Mouse (Mus musculus) neural tube, embryonic 13.5 days (tissue): ENCODE measurements around the gene Ano6. TPM values are rescaled to one million over a fixed set of nuclear protein-coding genes. Genes with fewer than 3 reads are reported as not detected.

Source experiments
- ATAC-seq: fragments of 200-750 bp; cut with Nextera tagmentation; 2 replicates; pipeline ENCODE4 v1.8.0; 2017; ENCODE audit warnings: low read depth, mild to moderate bottlenecking, moderate TSS enrichment, moderate library complexity
- H3K27ac ChIP-seq: fragments of 300-500 bp; sonication (generic); replicated peaks from 2 replicates; pipeline ENCODE4 v1.5.1; 2015; ENCODE audit warnings: moderate library complexity, mild to moderate bottlenecking, inconsistent platforms
- H3K27me3 ChIP-seq: fragments of 300-500 bp; sonication (generic); 2 replicates; pipeline ENCODE4 v1.6.1; 2015; ENCODE audit warnings: mild to moderate bottlenecking, inconsistent platforms
- H3K36me3 ChIP-seq: fragments of 300-500 bp; sonication (generic); 2 replicates; pipeline ENCODE4 v1.6.1; 2015; ENCODE audit warnings: mild to moderate bottlenecking, inconsistent platforms
- H3K4me1 ChIP-seq: fragments of 300-500 bp; sonication (generic); replicated peaks from 2 replicates; pipeline ENCODE4 v1.6.1; 2015; ENCODE audit warnings: inconsistent platforms
- H3K4me2 ChIP-seq: fragments of 300-500 bp; sonication (generic); 2 replicates; pipeline ENCODE4 v1.6.1; 2015; ENCODE audit warnings: inconsistent platforms, mild to moderate bottlenecking, moderate library complexity
- H3K4me3 ChIP-seq: fragments of 300-500 bp; sonication (generic); 2 replicates; pipeline ENCODE4 v1.5.1; 2015; ENCODE audit warnings: mild to moderate bottlenecking, inconsistent platforms
- H3K9ac ChIP-seq: fragments of 300-500 bp; sonication (generic); 2 replicates; pipeline ENCODE4 v1.6.1; 2015; ENCODE audit warnings: moderate library complexity, mild to moderate bottlenecking, inconsistent platforms
- H3K9me3 ChIP-seq: fragments of 300-500 bp; sonication (generic); 2 replicates; pipeline ENCODE4 v1.6.1; 2016; ENCODE audit warnings: inconsistent platforms
- WGBS: fragments of 180-500 bp; shearing (Covaris S2); methylation state at CpG from one replicate; pipeline ENCODE4 v1.1.7; 2015; 5-methylcytosine and 5-hydroxymethylcytosine counted together
- polyA plus RNA-seq: library from polyadenylated mRNA; unstranded; fragments of >200 nt; fragmentation: Nextera tagmentation; extraction: Ambion mirVana; gene quantifications from 2 replicates; pipeline ENCODE4 v1.2.1, GENCODE M21; 2015

Gene Ano6
- polyA plus RNA-seq, 1 experiment from 2014 or later, result 30.2 TPM

DNA sequence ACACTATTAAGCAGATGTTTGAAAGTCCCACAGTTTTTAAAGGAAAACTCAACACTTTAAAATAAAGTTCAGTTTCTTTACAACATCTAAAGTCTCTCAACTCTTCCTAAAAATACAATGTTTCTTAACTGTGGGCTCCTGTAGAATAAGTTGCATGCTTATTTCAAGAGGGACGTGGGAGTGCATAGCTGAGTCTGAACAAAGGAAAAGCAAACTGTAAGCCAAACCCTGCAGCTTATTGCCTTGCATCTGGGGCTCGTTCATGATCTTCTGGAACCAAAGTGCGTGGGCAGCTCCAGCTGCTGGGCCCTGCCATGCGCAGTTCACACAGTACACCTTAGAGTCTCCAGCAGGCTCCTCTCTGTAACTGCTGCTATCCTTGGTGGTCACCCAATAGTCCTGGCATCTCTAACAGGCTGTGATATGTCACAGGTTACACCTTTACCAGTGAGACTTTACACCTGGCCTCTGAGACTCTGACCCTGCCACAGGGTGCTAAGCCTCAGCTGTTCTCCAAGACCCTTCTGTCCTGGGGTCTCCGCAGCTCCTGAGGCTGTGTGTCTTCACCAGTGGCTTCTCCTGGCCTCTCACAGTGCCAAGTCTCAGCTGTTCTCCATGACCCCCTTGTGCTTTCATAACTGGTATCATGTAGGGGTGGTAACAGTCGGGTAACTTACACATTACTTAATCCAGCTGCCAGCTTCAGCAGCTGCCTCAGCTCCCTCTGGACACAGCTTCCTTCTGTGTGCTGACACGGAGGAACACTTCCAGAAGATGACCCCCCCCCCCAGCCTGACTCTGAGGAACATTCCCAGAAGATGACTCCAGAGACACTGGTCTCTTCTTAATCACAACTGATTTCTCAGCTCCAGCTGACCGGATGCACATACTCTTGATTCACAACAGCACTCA lies 66.3 kb downstream of the Ano6 start:
- no peaks in the 10 kb centered on the region for H3K4me1 ChIP-seq
- no peaks in the 10 kb centered on the region for H3K36me3 ChIP-seq
- no peak for ATAC-seq
- 74% methylated on average over 8 of the region's 8 CpGs for WGBS
- H3K9me3 ChIP-seq, result no peaks in the 10 kb centered on the region
- H3K4me2 ChIP-seq, result no peak overlapping the region
- no peak overlapping the region for H3K4me3 ChIP-seq
- H3K9ac ChIP-seq, result no peak overlapping the region
- H3K27me3 ChIP-seq, result no peaks in the 10 kb centered on the region
- no peak overlapping the region for H3K27ac ChIP-seq

DNA sequence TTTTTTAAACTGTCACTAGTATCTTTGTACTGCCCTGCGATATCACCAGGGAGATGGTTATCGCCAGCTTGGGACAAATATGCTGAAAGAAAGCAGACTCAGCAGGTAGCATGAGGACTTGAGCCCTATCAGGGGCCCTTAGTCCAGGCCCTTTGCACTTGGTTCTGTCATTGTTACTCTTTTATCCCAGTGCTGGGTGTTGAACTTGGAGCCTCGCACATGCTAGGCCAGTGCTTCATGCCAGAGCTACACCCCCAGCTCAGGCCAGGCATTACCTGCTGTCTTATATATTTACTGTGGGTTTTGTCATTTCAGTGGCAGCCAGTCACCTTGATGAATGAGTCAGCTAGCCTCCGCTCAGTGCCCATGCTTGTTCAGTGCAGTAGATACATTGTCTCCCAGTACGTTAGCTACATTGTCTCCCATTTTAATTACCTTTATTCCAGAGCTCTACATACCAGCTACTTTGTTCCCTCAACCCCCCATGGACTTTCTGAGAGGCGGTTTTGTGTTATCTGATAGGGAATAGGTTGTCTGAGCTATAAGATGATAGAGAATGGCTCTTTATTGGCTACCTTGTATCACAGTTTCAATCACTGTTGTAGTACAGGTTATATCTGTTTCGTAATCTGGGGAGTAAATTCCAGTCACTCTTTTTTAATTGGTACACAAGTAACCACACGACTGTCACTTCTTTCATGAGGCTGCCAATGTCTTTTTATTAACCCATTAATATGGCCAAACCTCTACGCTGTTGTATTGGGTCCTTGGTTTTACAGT lies 68.4 kb downstream of the Ano6 start:
- peaks cover 4% of the 10 kb centered on the region; the same call in 1 of the 2 replicates for H3K4me1 ChIP-seq
- no peak overlapping the region for H3K4me3 ChIP-seq
- no peak overlapping the region for H3K27ac ChIP-seq
- H3K36me3 ChIP-seq, result no peaks in the 10 kb centered on the region
- no peak overlapping the region for H3K4me2 ChIP-seq
- WGBS, result 79% methylated on average over 9 of the region's 9 CpGs
- H3K27me3 ChIP-seq, result no peaks in the 10 kb centered on the region
- no peak overlapping the region for H3K9ac ChIP-seq
- no peak for ATAC-seq
- H3K9me3 ChIP-seq, result no peaks in the 10 kb centered on the region

DNA sequence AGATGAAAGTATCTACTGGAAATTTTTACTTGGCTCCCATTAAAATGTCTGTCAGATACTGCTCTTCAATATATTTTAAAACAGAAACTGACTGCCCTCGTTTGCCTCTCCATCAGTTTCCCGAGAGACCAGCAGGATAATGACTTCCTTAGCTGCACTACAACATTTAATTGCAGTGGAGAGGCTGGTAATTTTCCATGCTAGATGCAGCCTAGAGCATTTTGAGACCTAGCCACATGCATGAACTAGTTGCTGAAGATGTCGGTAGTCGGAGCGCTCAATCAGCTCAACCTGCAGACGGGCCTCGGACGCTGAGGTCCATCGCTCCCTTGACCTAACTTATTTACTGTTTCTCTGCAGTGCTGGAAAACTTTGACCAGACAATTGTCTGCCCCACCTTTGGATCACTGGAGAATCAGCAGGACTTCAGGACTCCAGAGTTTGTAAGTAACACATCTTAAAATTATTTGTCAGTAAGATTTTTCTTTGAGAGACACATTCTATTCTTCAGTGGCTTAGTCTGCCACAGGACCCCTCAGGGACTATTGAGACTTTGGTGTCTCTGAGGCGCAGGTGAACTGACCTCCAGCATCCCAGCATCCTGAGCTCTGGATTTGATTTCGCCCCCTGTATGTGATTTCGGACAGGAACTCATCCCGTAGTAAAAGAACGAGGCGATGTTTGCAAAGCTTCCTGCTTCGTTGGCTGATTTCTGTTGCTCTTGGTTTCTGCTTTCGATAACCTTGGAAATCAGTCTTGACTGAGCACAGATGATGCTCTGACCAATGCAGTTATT lies 73.4 kb downstream of the Ano6 start:
- no peaks in the 10 kb centered on the region for H3K9me3 ChIP-seq
- no peak for ATAC-seq
- H3K9ac ChIP-seq, result no peak overlapping the region
- no peak overlapping the region for H3K4me3 ChIP-seq
- no peak overlapping the region for H3K27ac ChIP-seq
- no peaks in the 10 kb centered on the region for H3K27me3 ChIP-seq
- peaks cover 8% of the 10 kb centered on the region; the same call in 1 of the 2 replicates for H3K4me1 ChIP-seq
- H3K4me2 ChIP-seq, result no peak overlapping the region
- H3K36me3 ChIP-seq, result no peaks in the 10 kb centered on the region; the same call in 1 of the 2 replicates
- WGBS, result 83% methylated on average over 17 of the region's 17 CpGs

DNA sequence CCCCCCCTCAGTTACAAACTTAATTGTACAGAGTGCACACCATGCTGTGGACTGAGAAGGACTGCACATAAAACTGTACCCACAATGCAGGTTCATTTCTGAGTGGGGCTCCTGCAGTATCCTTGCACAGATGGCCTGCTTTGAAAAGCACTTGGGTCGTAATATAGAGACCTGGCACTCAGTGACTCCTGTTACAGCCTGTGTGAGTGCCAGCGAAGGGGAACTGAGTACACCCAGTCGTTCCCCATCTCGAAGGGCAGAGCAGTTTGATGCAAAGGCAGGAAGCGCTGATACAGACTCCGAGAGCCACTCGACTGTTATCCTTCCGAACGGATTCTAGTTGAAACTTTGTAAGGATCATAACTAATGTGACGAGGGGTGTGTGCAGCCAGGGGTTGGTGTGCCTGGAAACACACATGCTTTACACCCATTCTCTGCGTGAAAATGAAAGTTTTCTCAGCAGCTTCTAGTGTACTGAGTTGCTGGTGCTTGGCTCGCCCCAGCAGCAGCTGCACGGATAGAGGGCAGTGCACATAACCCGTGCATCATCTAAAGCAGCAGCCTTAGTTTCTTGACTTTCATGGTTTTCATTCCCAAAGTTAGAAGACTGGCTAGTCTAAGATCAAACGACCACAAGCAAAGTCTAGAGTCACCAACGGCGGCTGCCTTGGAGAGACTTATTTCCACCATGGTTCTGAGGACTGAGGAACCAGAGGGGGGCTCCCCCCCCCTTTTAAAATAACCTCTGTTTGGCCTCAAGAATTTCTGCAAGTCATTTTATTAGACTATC lies 74.9 kb downstream of the Ano6 start:
- H3K4me2 ChIP-seq, result no peak overlapping the region
- no peak overlapping the region for H3K27ac ChIP-seq
- no peaks in the 10 kb centered on the region for H3K9me3 ChIP-seq
- H3K36me3 ChIP-seq, result no peaks in the 10 kb centered on the region; the same call in 1 of the 2 replicates
- peaks cover 8% of the 10 kb centered on the region; the same call in 1 of the 2 replicates for H3K4me1 ChIP-seq
- ATAC-seq, result no peak
- no peaks in the 10 kb centered on the region for H3K27me3 ChIP-seq
- WGBS, result 86% methylated on average over 17 of the region's 17 CpGs
- H3K9ac ChIP-seq, result no peak overlapping the region
- no peak overlapping the region for H3K4me3 ChIP-seq

DNA sequence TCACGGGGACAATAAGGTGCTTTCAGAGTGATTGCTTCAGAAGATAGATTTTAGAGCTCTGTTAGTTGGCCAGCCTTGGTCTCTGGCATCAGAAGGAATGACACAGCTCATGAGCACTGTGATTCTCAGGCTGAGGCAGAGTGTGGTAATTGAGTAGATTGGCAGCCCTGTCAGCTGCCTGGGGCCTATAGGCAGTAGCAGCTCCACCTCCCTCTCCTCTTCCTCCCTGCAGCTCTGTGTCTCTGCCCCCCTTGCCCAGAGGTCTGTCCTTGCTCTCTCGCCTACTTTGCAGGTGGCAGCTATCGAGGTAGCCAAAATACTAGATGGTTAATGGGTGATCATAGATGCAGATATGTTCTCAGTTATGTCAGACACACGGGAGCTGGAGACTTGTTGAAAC lies 77.5 kb downstream of the Ano6 start:
- 94% methylated on average over 4 of the region's 4 CpGs for WGBS
- no peak overlapping the region for H3K9ac ChIP-seq
- no peak for ATAC-seq
- H3K27me3 ChIP-seq, result no peaks in the 10 kb centered on the region
- H3K4me2 ChIP-seq, result no peak overlapping the region
- no peaks in the 10 kb centered on the region; the same call in 1 of the 2 replicates for H3K36me3 ChIP-seq
- no peak overlapping the region for H3K4me3 ChIP-seq
- H3K4me1 ChIP-seq, result peaks cover 8% of the 10 kb centered on the region; the same call in 1 of the 2 replicates
- H3K27ac ChIP-seq, result no peak overlapping the region
- H3K9me3 ChIP-seq, result no peaks in the 10 kb centered on the region

DNA sequence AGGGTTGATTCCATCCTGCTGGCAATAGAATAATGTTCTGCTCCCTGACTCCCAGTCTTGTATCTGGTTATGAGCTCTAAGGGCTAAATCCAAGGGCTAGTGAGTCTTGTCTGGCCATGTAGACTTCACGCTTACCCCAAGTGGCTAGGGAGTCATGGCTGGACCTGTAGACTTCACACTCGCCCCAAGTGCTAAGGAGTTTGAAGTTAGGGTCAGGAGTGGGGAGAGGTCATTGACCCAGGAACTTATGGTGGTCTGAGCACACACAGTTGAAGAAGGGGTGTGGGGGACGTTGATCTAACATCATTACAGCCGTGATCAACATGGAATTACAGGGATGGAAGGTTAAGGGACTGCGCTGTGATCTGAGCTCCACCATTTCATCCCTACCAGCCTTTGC lies 79.0 kb downstream of the Ano6 start:
- Histone ChIP-seq H3K4me3 (no peak overlapping the region), H3K27me3 (no peaks in the 10 kb centered on the region), H3K27ac (no peak overlapping the region), H3K36me3 (no peaks in the 10 kb centered on the region; the same call in 1 of the 2 replicates), H3K4me2 (no peak overlapping the region), H3K9ac (no peak overlapping the region), H3K4me1 (no peaks in the 10 kb centered on the region), H3K9me3 (no peaks in the 10 kb centered on the region)
- WGBS, result 92% methylated on average over 5 of the region's 5 CpGs
- ATAC-seq, result no peak

DNA sequence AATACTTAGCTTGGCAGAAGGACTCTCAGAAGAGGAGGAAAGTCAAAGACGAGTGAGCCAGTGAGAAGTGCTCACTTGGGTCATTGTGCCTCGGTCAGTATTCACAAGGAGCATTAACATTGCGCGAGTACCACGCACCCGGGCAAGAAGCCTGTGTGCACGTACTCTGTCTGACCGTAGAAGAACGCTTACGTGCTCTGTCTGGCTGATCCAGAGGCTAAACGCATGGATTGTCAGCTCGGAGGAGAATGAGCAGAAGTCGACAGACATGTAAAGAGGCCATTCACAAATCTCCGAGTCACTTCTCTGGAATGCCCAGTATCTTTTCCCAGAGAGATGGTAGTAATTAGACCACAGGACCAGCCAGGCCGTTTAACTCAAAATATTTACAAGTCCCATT lies 81.0 kb downstream of the Ano6 start:
- no peak for ATAC-seq
- H3K9me3 ChIP-seq, result no peaks in the 10 kb centered on the region
- H3K4me1 ChIP-seq, result no peaks in the 10 kb centered on the region
- H3K27me3 ChIP-seq, result no peaks in the 10 kb centered on the region
- H3K36me3 ChIP-seq, result no peaks in the 10 kb centered on the region
- H3K4me2 ChIP-seq, result no peak overlapping the region
- H3K9ac ChIP-seq, result no peak overlapping the region
- no peak overlapping the region for H3K27ac ChIP-seq
- 86% methylated on average over 15 of the region's 15 CpGs for WGBS
- H3K4me3 ChIP-seq, result no peak overlapping the region

DNA sequence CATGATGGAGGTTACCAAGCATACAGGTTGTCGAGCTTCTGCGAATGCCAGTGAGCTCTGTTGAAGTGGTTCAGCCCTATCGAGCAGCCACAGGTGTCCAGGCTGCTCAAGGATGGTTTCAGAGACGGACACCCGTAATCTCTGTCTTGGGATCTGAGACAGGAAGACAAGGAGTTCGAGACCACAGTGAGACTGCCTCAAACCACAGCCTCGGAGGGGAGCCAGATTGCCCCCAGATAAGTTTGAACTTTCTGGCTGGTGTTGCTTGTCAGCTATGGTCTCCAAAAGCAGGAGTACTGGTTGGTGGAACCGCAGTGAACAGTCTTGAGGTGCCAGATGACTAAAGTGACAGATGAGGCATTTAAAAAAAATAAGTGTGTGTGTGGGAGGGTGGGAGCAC lies 81.8 kb downstream of the Ano6 start:
- Histone ChIP-seq H3K9ac (no peak overlapping the region), H3K9me3 (no peaks in the 10 kb centered on the region), H3K4me2 (no peak overlapping the region), H3K27ac (no peak overlapping the region), H3K4me1 (no peaks in the 10 kb centered on the region), H3K36me3 (no peaks in the 10 kb centered on the region), H3K4me3 (no peak overlapping the region), H3K27me3 (no peaks in the 10 kb centered on the region)
- no peak for ATAC-seq
- 90% methylated on average over 8 of the region's 8 CpGs for WGBS

DNA sequence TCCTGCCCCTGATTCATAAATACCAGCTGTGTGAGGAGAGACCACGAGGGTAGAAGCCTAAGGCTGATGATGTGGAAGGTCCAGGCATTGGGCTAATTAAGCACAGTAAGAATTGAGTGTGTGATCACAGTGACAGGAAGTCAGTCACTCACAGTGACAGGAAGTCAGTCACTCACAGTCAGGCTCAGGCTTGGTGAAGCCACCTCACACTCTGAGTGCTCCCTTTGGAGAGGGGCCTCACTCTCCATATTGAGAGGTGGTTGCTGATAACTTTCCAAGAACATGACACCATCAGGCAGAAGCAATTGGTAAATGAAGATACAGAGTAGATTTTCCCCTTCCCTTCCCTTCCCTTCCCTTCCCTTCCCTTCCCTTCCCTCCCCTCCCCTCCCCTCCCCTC lies 82.6 kb downstream of the Ano6 start:
- Histone ChIP-seq H3K9me3 (no peaks in the 10 kb centered on the region), H3K27me3 (no peaks in the 10 kb centered on the region), H3K4me1 (no peaks in the 10 kb centered on the region), H3K27ac (no peak overlapping the region), H3K4me3 (no peak overlapping the region), H3K36me3 (no peaks in the 10 kb centered on the region), H3K4me2 (no peak overlapping the region), H3K9ac (no peak overlapping the region)
- 76% methylated on average over 1 of the region's 1 CpGs for WGBS
- no peak for ATAC-seq

DNA sequence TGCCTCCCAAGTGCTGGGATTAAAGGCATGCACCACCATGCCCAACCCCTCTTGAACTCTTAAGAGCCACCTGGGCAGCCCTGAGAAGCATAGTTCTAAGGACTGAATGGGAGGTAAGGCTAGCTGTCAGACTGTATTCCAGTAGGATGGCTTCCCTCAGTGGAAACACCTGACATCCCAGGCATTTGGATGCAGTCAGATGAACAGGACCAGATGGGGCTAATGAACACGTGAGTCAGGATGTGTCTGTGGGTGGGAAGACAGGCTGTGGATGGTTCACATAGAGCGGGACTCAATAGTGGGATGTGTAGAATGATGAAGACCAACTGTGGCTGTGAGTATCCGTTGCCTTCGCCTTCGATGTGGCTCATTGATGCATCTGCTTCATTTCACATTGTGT lies 83.6 kb downstream of the Ano6 start:
- no peak for ATAC-seq
- WGBS, result 87% methylated on average over 5 of the region's 5 CpGs
- no peak overlapping the region for H3K4me2 ChIP-seq
- no peak overlapping the region for H3K27ac ChIP-seq
- H3K4me1 ChIP-seq, result no peaks in the 10 kb centered on the region
- H3K4me3 ChIP-seq, result no peak overlapping the region
- no peaks in the 10 kb centered on the region for H3K36me3 ChIP-seq
- no peaks in the 10 kb centered on the region for H3K9me3 ChIP-seq
- no peak overlapping the region for H3K9ac ChIP-seq
- H3K27me3 ChIP-seq, result no peaks in the 10 kb centered on the region

DNA sequence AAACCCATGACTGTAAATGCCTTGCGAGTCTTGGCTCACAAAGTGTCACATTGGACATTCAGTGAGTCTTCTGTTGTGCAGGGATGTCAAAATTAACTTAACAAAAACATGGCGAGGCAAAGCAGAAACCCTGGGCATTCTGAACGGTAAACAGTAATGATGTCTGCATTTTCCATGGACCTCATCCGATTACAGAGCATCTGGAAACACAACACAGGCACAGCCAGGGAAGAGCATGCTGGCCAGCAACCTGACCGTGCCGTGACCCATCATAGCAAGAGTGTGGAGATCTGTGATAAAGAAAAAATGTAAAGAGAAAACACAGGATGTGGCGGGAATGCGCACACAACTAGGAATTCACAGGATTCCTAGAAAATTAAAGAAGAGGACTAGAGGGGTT lies 84.1 kb downstream of the Ano6 start:
- no peak overlapping the region for H3K4me2 ChIP-seq
- H3K27ac ChIP-seq, result no peak overlapping the region
- no peaks in the 10 kb centered on the region for H3K27me3 ChIP-seq
- H3K9me3 ChIP-seq, result no peaks in the 10 kb centered on the region
- no peaks in the 10 kb centered on the region for H3K4me1 ChIP-seq
- H3K36me3 ChIP-seq, result no peaks in the 10 kb centered on the region
- no peak for ATAC-seq
- 88% methylated on average over 8 of the region's 8 CpGs for WGBS
- H3K9ac ChIP-seq, result no peak overlapping the region
- H3K4me3 ChIP-seq, result no peak overlapping the region
